Mouse (Mus musculus) small intestine, adult 2 months (tissue): Measurements from ENCODE around the gene Clca3a2.
"Not testable (repeated sequence)": the region's sequence is repeated elsewhere in the genome, so short reads cannot be mapped to it uniquely, and the experiment has no call there.

Source experiments
- CTCF ChIP-seq: fragments of 200-500 bp; IDR thresholded peaks from 2 replicates; pipeline ENCODE4 v1.5.1; 2012; ENCODE audit warnings: low read depth, mild to moderate bottlenecking, control low read depth, inconsistent platforms, low read length, moderate library complexity, mixed read lengths; ENCODE audit not compliant: insufficient replicate concordance, insufficient read length; ENCODE audit errors: extremely low read depth
- POLR2A ChIP-seq: fragments of 200-500 bp; IDR thresholded peaks from 2 replicates; pipeline ENCODE4 v1.6.1; 2012; ENCODE audit warnings: low read depth, mild to moderate bottlenecking, control low read depth, inconsistent platforms, low read length, moderate library complexity

DNA sequence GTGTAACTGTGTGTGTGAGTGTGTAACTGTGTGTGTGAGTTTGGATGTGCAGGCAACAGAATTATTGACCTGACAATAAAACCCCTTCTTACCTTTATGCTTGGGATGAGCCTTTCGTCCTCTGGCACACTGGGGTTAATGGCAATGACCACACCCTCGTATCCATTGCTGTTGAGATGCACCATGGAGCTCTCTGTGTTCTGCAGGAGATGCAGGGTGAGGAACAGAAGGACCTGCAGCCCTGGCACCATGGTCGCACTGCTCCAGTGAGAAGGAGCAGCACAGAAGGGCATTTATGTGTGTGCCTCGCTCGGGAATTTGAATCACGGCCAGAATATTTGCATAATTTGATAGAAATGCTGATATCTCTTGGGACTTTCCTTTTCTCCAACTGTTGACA lies at the start of gene Clca3a2:
- TF ChIP-seq POLR2A, CTCF: not testable (repeated sequence)
